Comparison of ENCODE assay signal across 23 mouse cellular contexts in genomic region chr11:95907805-95908524, GRCm38 (mm10). TPM values are rescaled to one million over a fixed set of nuclear protein-coding genes. Genes with fewer than 3 reads are reported as not detected.
DNase-seq lines count a peak whose midpoint lies in the region; ATAC-seq lines count a peak whose summit lies in the region.
"Had no signal": no experiment of that assay in that cellular context is flagged by ENCODE, and none has a peak within 500 bp of the region (broad histone marks: within the 10 kb centered on the region; RNA-seq: fewer than 3 reads in every experiment).

No protein-coding gene starts in this region.

- DNase-seq in 416B (ENCODE audit: low read depth), result peak; percentile 93
- peak; percentile 28 for DNase-seq in CD4-positive helper T cell, adult 2 months (ENCODE audit: low read depth, low spot score)
- no peak for DNase-seq in lung, postnatal 14 days
- no peak for DNase-seq in left cerebral cortex, postnatal 4 days
- DNase-seq in c-Kit-positive CD71-positive TER-119-positive erythroid progenitor cells, embryonic 14.5 days (ENCODE audit: low spot score), result no peak
- DNase-seq: adrenal gland, postnatal 25 days; cerebellum, adult 2 months; cerebellum, postnatal 10 days; gastrocnemius, postnatal 36 days; heart, adult 18-20 months; heart, postnatal 10 days; heart, postnatal 4 days; kidney, adult 11 months had no signal

- intact Hi-C loops in left cerebral cortex, postnatal 4 days (cut with DNase I), result no loop called here

- peaks cover 35% of the 10 kb centered on the region for H3K4me1 ChIP-seq in megakaryocyte, embryonic 14.5 days
- H3K4me1 ChIP-seq in hindbrain, embryonic 13.5 days (replicated peaks), result no peaks in the 10 kb centered on the region
- H3K4me1 ChIP-seq: embryonic facial prominence, embryonic 13.5 days; forebrain, embryonic 13.5 days; hindbrain, embryonic 12.5 days had no signal

- H3K4me3 ChIP-seq in megakaryocyte, embryonic 14.5 days (replicated peaks), result peak overlapping the region; percentile 30
- H3K4me3 ChIP-seq in hindbrain, embryonic 13.5 days, result no peak overlapping the region
- H3K4me3 ChIP-seq: embryonic facial prominence, embryonic 13.5 days; forebrain, embryonic 13.5 days; heart, embryonic 10.5 days; hindbrain, embryonic 12.5 days had no signal

- no peaks in the 10 kb centered on the region for H3K36me3 ChIP-seq in megakaryocyte, embryonic 14.5 days (replicated peaks; ENCODE audit: low read length)
- no peaks in the 10 kb centered on the region for H3K36me3 ChIP-seq in hindbrain, embryonic 13.5 days
- H3K36me3 ChIP-seq: embryonic facial prominence, embryonic 13.5 days; heart, embryonic 10.5 days; hindbrain, embryonic 12.5 days had no signal

- no peak overlapping the region for H3K4me2 ChIP-seq in hindbrain, embryonic 13.5 days
- H3K4me2 ChIP-seq: embryonic facial prominence, embryonic 13.5 days; forebrain, embryonic 13.5 days; hindbrain, embryonic 12.5 days had no signal

- ATAC-seq in common myeloid progenitor, adult 5-6 weeks (replicated peaks; ENCODE audit: low read depth, poor library complexity, severe bottlenecking), result peak; percentile 74
- no peak for ATAC-seq in hindbrain, embryonic 13.5 days (ENCODE audit: low FRiP score)
- ATAC-seq: forebrain, embryonic 13.5 days; hindbrain, postnatal 0 days had no signal

- no peak overlapping the region for H3K27ac ChIP-seq in hindbrain, embryonic 13.5 days
- H3K27ac ChIP-seq: embryonic facial prominence, embryonic 13.5 days; forebrain, embryonic 13.5 days; heart, embryonic 10.5 days; hindbrain, embryonic 12.5 days; hindbrain, postnatal 0 days had no signal

- H3K9me3 ChIP-seq in megakaryocyte, embryonic 14.5 days, result peaks cover 6% of the 10 kb centered on the region; the same call in 1 of the 2 replicates
- no peaks in the 10 kb centered on the region for H3K9me3 ChIP-seq in hindbrain, embryonic 13.5 days
- H3K9me3 ChIP-seq: embryonic facial prominence, embryonic 13.5 days; forebrain, embryonic 13.5 days; heart, embryonic 10.5 days; hindbrain, embryonic 12.5 days had no signal

- H3K9ac ChIP-seq in hindbrain, embryonic 13.5 days, result no peak overlapping the region
- H3K9ac ChIP-seq: embryonic facial prominence, embryonic 13.5 days; forebrain, embryonic 13.5 days; hindbrain, embryonic 12.5 days had no signal

- peaks cover 20% of the 10 kb centered on the region for H3K27me3 ChIP-seq in megakaryocyte, embryonic 14.5 days (replicated peaks)
- peaks cover 42% of the 10 kb centered on the region for H3K27me3 ChIP-seq in hindbrain, embryonic 13.5 days

- WGBS in hindbrain, embryonic 13.5 days, result 85% methylated on average over 5 of the region's 5 CpGs

RNA-seq across cellular contexts. Expression of gene B4galnt2, which starts 6.7 kb away (rescaled TPM):
- not detected in 2 replicates for total RNA-seq in common myeloid progenitor, adult 5-6 weeks (2017)
- polyA plus RNA-seq in megakaryocyte, embryonic 14.5 days (2012; ENCODE audit: insufficient read depth, low replicate concordance), result 0.15 and 2.7 TPM in 2 replicates
- not detected for total RNA-seq in left cerebral cortex, postnatal 4 days (2021)
- not detected in 2 replicates for polyA plus RNA-seq in hindbrain, embryonic 13.5 days (2015; fragmentation: Nextera tagmentation; extraction: Ambion mirVana)
- total RNA-seq: adrenal gland, postnatal 25 days; gastrocnemius, adult 8-10 months; gastrocnemius, postnatal 36 days; heart, adult 18-20 months; heart, postnatal 10 days; heart, postnatal 4 days; hindbrain, postnatal 0 days had no signal
- polyA plus RNA-seq: cerebellum, adult 2 months; cortical plate, adult 2 months; forebrain, embryonic 13.5 days; hindbrain, embryonic 12.5 days; hindbrain, postnatal 0 days had no signal

Comparison
In these comparisons a context has a peak if more than half of its experiments do, and no peak if none do; other contexts are left out.
1. DNase-seq: peak in 416B (single experiment) and CD4-positive helper T cell, adult 2 months (single experiment); none in lung, postnatal 14 days (single experiment), left cerebral cortex, postnatal 4 days (single experiment) and c-Kit-positive CD71-positive TER-119-positive erythroid progenitor cells, embryonic 14.5 days (single experiment).